ENCODE assay signal across 20 mouse cellular contexts in genomic region chr12:7739352-7739994, GRCm38 (mm10).
DNase-seq lines count a peak whose midpoint lies in the region; ATAC-seq and TF ChIP-seq lines count a peak whose summit lies in the region.
"Had no signal": no experiment of that assay in that cellular context is flagged by ENCODE, and none has a peak within 500 bp of the region (broad histone marks: within the 10 kb centered on the region; RNA-seq: fewer than 3 reads in every experiment).

No protein-coding gene starts in this region.

- no peak overlapping the region for H3K9ac ChIP-seq in kidney, postnatal 0 days (ENCODE audit: low read depth, low read length)
- no peak overlapping the region for H3K9ac ChIP-seq in kidney, embryonic 14.5 days (ENCODE audit: low read depth, low read length)
- no peak overlapping the region for H3K9ac ChIP-seq in hindbrain, embryonic 16.5 days (ENCODE audit: low read depth, low read length)
- no peak overlapping the region for H3K9ac ChIP-seq in midbrain, embryonic 16.5 days (ENCODE audit: low read depth, low read length)
- H3K9ac ChIP-seq: limb, embryonic 15.5 days; liver, embryonic 15.5 days had no signal

- no peak overlapping the region for H3K27ac ChIP-seq in kidney, postnatal 0 days
- H3K27ac ChIP-seq in kidney, embryonic 14.5 days (ENCODE audit: low read depth, low read length) = no peak overlapping the region
- H3K27ac ChIP-seq in hindbrain, embryonic 16.5 days (ENCODE audit: low read depth, low read length) = no peak overlapping the region
- H3K27ac ChIP-seq in midbrain, embryonic 16.5 days (ENCODE audit: low read length) = peak overlapping the region; percentile 58
- H3K27ac ChIP-seq: heart, embryonic 10.5 days; layer of hippocampus, adult 2 months; limb, embryonic 15.5 days; liver, embryonic 15.5 days had no signal

- no peak for ATAC-seq in kidney, postnatal 0 days (replicated peaks; ENCODE audit: low FRiP score, low read depth)
- ATAC-seq in kidney, embryonic 14.5 days (ENCODE audit: low FRiP score, low TSS enrichment) = no peak
- ATAC-seq in hindbrain, embryonic 16.5 days = peak; percentile 70
- peak; percentile 82 for ATAC-seq in midbrain, embryonic 16.5 days
- ATAC-seq: forebrain, embryonic 14.5 days had no signal

- no peak overlapping the region for H3K4me2 ChIP-seq in kidney, postnatal 0 days (ENCODE audit: low read length)
- H3K4me2 ChIP-seq in kidney, embryonic 14.5 days (replicated peaks; ENCODE audit: low read depth, low read length) = no peak overlapping the region
- no peak overlapping the region for H3K4me2 ChIP-seq in hindbrain, embryonic 16.5 days (ENCODE audit: low read length)
- H3K4me2 ChIP-seq in midbrain, embryonic 16.5 days (ENCODE audit: low read length) = no peak overlapping the region
- H3K4me2 ChIP-seq: limb, embryonic 15.5 days; liver, embryonic 15.5 days had no signal

- 72% methylated on average over 5 of the region's 5 CpGs for WGBS in kidney, postnatal 0 days
- 68% methylated on average over 5 of the region's 5 CpGs for WGBS in kidney, embryonic 14.5 days
- 58% methylated on average over 5 of the region's 5 CpGs for WGBS in hindbrain, embryonic 16.5 days
- 42% methylated on average over 5 of the region's 5 CpGs for WGBS in midbrain, embryonic 16.5 days

- no peaks in the 10 kb centered on the region for H3K4me1 ChIP-seq in kidney, postnatal 0 days (replicated peaks; ENCODE audit: insufficient read depth, low read length)
- H3K4me1 ChIP-seq in kidney, embryonic 14.5 days (ENCODE audit: control insufficient read depth, insufficient read depth, low read length) = no peaks in the 10 kb centered on the region
- H3K4me1 ChIP-seq in hindbrain, embryonic 16.5 days (ENCODE audit: control insufficient read depth, insufficient read depth, low read depth, low read length) = no peaks in the 10 kb centered on the region
- no peaks in the 10 kb centered on the region for H3K4me1 ChIP-seq in midbrain, embryonic 16.5 days (ENCODE audit: control insufficient read depth, insufficient read depth, low read length)
- H3K4me1 ChIP-seq: heart, embryonic 10.5 days; limb, embryonic 15.5 days; liver, embryonic 15.5 days had no signal

- H3K36me3 ChIP-seq in kidney, postnatal 0 days (ENCODE audit: insufficient read depth, low read length) = no peaks in the 10 kb centered on the region
- no peaks in the 10 kb centered on the region for H3K36me3 ChIP-seq in kidney, embryonic 14.5 days (ENCODE audit: control insufficient read depth, insufficient read depth, low read length)
- no peaks in the 10 kb centered on the region for H3K36me3 ChIP-seq in hindbrain, embryonic 16.5 days (ENCODE audit: control insufficient read depth, insufficient read depth, low read length)
- H3K36me3 ChIP-seq in midbrain, embryonic 16.5 days (ENCODE audit: control insufficient read depth, insufficient read depth, low read length) = no peaks in the 10 kb centered on the region
- H3K36me3 ChIP-seq: heart, embryonic 10.5 days; limb, embryonic 15.5 days; liver, embryonic 15.5 days had no signal

- peak; percentile 4 for DNase-seq in kidney, postnatal 0 days (ENCODE audit: low spot score)
- DNase-seq in retina, postnatal 1 day = peak; percentile 14
- DNase-seq in urinary bladder, postnatal 36 days (ENCODE audit: low spot score in 2 of 2) = no peak
- no peak for DNase-seq in Muller cell, postnatal 12 days (ENCODE audit: inconsistent ontology term)
- DNase-seq: cerebellum, adult 9-10 months; gastrocnemius, postnatal 36 days; heart, postnatal 10 days; kidney, adult 18-20 months; kidney, postnatal 14 days; layer of hippocampus, postnatal 36 days; thymus, adult 18-20 months; thymus, postnatal 4 days had no signal

- H3K27me3 ChIP-seq in kidney, postnatal 0 days (ENCODE audit: insufficient read depth, low read length) = no peaks in the 10 kb centered on the region
- H3K27me3 ChIP-seq in kidney, embryonic 14.5 days (ENCODE audit: control insufficient read depth, insufficient read depth, low read length) = no peaks in the 10 kb centered on the region
- no peaks in the 10 kb centered on the region for H3K27me3 ChIP-seq in hindbrain, embryonic 16.5 days (replicated peaks; ENCODE audit: control insufficient read depth, insufficient read depth, low read length)
- H3K27me3 ChIP-seq in midbrain, embryonic 16.5 days (ENCODE audit: control insufficient read depth, insufficient read depth, low read depth, low read length) = no peaks in the 10 kb centered on the region
- H3K27me3 ChIP-seq: limb, embryonic 15.5 days; liver, embryonic 15.5 days had no signal

- no peaks in the 10 kb centered on the region for H3K9me3 ChIP-seq in kidney, postnatal 0 days (replicated peaks; ENCODE audit: low read length)
- H3K9me3 ChIP-seq in kidney, embryonic 14.5 days (ENCODE audit: control insufficient read depth, low read length) = no peaks in the 10 kb centered on the region
- H3K9me3 ChIP-seq in hindbrain, embryonic 16.5 days (ENCODE audit: control insufficient read depth, low read length) = no peaks in the 10 kb centered on the region
- no peaks in the 10 kb centered on the region for H3K9me3 ChIP-seq in midbrain, embryonic 16.5 days (replicated peaks; ENCODE audit: control insufficient read depth, low read length, poor library complexity, severe bottlenecking)
- H3K9me3 ChIP-seq: heart, embryonic 10.5 days; limb, embryonic 15.5 days; liver, embryonic 15.5 days had no signal

- TF ChIP-seq CTCF in kidney, postnatal 0 days (IDR thresholded peaks at IDR 0.05; ENCODE audit: low read depth) = no peak

- H3K4me3 ChIP-seq in kidney, postnatal 0 days (replicated peaks; ENCODE audit: low read depth, low read length) = no peak overlapping the region
- H3K4me3 ChIP-seq in kidney, embryonic 14.5 days (ENCODE audit: low read length) = no peak overlapping the region
- no peak overlapping the region for H3K4me3 ChIP-seq in hindbrain, embryonic 16.5 days (ENCODE audit: low read length)
- no peak overlapping the region for H3K4me3 ChIP-seq in midbrain, embryonic 16.5 days (ENCODE audit: low read depth, low read length)
- H3K4me3 ChIP-seq: heart, embryonic 10.5 days; layer of hippocampus, adult 2 months; limb, embryonic 15.5 days; liver, embryonic 15.5 days had no signal

Comparison
In these comparisons a context has a peak if more than half of its experiments do, and no peak if none do; other contexts are left out.
1. ATAC-seq: peak in hindbrain, embryonic 16.5 days (single experiment) and midbrain, embryonic 16.5 days (single experiment); none in kidney, postnatal 0 days (single experiment) and kidney, embryonic 14.5 days (single experiment).
2. DNase-seq: peak in kidney, postnatal 0 days (single experiment) and retina, postnatal 1 day (single experiment); none in urinary bladder, postnatal 36 days (0 of 2) and Muller cell, postnatal 12 days (single experiment).